Mouse (Mus musculus) adipocyte (in vitro differentiated cells): ENCODE measurements around the gene Cep162.

Source experiments
- DNase-seq: peaks from one replicate; pipeline ENCODE4 v3.0.0-alpha.2; 2016; ENCODE audit warnings: low spot score

Cep162 gene

DNA sequence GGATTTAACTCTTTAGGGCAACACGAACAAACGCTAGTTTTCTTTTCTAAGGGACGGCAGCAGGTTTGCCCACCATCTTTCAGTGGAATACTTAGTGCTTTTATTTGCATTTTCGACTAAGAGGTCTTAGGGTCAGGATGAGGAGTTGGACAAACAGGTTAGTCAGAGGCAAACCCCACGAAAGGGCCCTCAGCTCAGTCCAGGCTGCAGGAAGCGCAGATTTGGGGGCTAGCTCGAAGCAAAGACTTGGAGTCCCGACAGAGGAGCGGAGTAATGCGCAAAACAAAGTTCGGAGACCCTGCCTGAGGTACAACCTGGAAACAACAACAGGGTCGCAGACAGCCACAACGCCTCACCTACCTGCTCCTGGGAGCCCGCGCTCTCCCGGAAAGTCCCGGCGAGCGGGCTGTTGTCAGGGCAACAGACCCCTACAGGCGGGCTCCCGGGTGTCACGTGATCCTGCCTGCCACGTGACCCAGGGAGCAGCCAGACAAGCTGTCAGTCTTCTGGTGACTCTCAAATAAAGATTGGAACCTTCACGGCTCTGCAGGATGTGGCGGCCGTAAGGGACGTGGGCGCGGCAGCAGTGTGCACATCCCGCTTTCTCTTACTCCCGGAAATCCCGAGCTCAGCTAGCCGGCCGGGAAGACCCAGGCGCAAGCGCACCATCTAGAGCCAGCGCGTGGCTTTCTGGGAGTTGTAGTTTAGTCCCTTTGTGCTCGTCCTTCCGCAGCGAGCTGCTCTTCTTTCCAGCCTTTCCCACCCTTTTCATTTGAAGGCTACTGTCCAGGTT lies at the start of gene Cep162:
TSS of gene Cep162 (minus strand) at position 634 of the 793 bp plus-strand sequence.
- peak; percentile 88 for DNase-seq

DNA sequence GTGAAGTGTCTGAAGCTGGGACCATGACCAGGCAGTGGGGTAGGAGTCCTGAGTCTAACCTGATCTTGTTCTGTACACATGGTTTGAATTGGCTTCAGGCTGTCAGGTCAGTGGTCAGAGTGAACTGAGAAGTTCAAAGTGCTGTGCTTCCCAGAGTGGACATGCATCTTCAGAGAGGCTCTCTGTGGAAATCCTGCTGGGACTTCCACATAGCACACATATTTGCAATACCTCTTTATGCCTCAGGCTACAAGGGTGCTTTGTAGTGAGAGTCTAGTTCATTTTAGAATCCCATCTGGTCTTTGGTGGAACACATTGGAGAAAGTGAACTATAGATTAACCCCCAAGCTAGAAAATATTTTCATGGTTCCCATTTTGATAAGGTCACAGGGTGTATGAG lies 47.9 kb upstream of the Cep162 start:
- no peak for DNase-seq

DNA sequence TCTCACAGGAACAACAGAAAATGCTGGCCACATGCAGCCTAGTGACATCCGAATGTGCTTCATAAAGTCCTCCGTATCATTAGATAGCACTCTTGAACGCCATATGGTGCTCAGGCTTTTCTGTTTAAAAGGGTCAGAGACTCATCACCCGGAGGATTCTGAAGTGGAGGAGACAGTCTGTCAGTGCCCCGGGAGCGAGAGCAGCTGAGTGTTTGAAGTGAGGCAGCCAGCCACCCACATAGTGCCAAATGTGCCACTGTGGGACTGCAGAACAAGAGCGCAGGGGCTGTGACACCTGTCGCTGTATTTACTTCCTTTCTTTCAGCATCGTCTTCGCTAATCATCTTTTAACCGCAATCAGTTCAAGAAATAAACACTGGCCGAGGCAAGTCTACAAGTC lies 43.6 kb upstream of the Cep162 start:
- no peak for DNase-seq

DNA sequence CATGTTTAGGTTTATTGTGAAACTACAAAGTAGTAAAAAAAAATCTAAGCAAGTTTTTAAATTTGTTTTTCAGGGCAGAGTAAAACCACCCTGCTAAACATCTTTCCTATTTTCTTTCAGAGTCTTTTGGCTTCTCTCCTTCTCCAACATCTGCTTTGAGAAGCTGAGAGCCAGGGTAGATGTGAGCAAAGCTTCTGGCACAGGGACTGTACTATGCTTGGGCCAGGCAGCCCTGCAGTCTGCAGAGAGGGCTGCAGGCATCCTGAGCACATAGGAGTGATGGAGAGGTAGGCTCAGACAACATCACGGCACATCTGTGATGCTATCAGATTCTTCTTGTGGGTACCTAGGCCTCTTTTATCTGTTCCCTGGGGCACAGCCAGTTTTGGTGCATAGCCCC lies 42.2 kb upstream of the Cep162 start:
- no peak for DNase-seq

DNA sequence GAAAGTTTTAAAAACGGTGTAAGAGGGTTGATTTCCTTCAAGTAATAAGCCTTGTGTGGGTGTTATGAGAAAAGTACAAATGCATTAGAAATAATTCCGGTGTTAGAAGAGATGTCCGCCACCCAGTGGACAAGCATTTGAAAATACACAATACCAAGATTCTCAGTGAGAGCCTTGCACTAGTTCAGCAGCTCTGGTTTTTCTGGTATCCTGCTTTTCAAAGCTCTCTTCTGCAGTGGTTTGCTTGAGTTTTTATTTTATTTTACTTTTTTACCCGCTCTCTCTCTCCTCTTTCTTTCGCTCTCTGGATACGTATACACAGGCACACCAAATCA lies 327 bp upstream of the Cep162 start:
- no peak for DNase-seq

DNA sequence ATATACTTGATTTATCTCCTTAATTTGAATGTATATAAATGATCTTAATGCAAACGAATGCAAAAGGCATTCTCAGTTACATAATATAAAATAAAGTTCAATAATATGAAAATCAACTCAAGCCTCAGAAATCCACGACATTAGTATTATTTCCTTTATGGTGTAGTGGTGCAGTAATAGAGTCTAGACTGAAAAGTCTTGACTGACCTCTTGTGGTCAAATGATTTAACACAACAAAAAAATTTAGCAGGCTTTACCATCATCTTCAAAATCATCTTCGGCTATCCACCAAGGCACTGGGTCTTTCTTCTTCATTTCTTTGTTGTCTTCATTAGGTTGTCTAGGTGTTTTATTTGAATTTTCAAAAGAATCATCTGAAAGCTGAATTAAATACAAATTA lies 7.2 kb downstream of the Cep162 start:
- DNase-seq: peak; percentile 33

DNA sequence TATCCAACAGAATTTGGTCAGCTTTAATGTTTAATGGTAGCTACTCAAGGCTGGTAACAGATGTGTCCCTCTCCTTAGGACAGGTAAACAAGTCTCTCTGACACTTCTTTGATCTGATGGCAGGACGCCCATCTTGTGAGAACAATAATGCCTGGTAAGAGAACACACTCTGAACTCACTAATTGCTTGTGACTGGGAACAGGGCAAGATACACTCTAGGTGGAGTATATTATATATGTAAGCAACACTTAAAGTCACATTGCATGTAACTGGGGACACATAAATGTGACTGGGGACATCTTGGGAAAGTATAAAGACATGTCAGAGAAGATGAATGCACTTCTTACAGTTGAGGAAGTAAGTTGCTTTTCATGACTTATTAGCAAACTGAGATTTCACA lies 7.7 kb downstream of the Cep162 start:
- no peak for DNase-seq

DNA sequence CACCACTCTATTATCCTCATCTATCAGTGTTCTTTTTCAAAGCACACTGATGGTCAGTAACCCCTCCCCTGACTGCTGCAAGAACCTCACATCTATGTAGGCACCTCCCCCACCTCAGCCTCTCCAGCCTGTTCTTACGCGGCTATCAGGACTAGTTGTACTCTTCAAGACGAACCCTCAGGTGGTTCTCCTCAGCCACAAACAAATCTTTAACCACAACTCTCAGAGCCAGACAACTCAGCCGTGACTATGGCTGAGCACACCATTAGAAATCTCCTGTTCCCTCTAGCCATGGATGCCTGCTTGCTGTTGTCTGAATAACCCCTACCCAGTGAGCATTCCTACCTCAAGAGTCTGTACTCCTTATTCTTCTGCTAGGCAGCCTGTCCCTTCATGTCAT lies 42.1 kb downstream of the Cep162 start:
- DNase-seq: no peak

DNA sequence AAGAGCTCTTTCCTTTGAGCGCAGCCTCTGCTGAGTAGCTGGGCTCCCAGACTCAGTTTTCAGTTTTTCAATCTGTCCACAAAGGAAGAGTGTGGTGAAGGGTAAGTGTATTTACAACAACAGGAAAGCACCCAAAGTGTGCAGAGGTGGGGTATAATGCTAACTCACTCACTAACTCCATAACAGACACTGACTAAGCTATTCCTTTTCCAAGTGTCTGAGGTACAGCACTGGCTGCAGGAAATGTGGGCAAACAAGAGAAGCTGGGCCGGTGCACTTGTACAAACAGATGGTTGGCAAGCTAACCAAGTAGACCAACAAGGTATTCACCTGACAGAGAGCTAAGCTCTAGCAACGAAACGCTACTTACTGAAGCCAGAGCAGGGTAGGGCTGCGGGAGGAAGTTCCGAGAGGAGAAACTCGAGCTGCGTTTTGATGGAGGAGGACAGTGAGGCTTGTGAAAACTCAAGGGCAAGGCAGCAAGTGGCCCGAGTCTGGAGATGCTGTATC lies 44.5 kb downstream of the Cep162 start:
- DNase-seq: no peak

DNA sequence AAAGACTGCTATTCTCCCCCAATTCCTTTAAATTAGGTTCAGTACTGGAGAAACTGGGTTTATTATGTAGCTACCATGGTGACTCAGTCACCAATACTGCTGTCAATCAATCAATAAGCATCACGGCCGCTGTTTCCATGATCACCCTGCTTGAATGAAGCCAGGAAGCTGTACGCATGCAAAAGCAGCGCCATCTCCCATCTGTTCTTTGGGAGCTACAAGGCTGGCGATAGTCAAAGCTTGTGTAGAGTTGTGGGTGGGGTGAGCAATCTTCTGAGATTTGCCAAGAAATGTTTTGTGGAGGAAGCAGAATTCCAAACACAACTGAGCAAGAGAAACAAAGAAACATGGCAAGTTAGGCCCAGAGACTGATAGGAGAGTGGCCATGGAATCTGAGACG lies 52.9 kb downstream of the Cep162 start:
- no peak for DNase-seq

DNA sequence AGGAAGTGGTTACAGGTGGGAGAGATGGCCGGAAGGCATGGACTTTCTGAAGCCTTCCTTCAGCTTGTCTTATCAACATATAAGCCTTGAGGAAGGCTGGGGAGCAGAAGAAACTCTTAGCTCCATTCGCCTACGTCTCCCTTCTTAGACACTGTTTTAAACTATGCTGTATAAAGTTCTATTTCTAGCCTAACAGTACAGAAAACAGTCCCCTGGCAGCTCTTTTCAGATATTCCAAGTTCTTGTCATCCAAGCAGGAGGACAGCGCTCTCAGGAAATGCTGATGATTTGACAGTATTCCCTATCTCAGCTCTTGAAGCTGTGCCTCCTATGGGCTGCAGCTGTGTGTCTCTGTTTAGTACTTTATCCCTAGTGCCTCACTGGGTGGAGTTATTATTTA lies 54.4 kb downstream of the Cep162 start:
- no peak for DNase-seq

DNA sequence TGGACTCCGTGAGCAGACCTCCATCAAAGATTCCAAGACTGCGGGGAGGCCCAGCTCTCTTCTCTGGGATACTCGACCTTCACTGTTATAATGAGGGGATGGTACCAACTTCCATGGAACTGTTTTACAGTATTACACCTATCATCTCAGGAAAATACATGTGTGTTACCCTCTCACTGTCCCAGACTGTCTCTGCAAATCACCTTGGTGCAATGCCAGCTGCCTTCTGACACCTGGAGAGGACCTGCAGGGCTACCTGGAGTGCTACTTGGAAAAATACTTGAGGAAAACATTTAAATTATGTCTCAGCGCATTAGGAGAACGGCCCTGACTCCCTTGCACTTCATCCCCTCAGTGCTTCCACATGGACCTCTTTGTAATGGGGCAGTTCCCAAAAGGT lies 54.9 kb downstream of the Cep162 start:
- no peak for DNase-seq

DNA sequence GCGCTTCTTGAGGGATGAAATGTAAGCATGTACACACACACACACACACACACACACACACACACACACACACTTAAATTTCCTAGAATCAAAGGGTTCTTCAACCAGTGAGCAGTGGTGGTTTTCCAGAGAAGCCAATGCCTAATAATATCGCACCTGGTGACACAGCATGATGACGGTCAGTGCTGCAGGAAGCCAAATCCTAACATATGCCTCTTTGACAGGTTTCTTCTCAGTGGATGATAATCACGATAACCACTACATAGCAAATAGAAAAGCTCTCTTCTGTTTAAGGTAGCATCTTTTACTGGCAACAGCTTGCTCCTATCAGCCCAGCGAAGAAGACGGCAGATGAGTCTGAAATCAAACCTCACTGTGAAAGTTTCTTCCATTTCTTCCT lies 57.3 kb downstream of the Cep162 start:
- no peak for DNase-seq

DNA sequence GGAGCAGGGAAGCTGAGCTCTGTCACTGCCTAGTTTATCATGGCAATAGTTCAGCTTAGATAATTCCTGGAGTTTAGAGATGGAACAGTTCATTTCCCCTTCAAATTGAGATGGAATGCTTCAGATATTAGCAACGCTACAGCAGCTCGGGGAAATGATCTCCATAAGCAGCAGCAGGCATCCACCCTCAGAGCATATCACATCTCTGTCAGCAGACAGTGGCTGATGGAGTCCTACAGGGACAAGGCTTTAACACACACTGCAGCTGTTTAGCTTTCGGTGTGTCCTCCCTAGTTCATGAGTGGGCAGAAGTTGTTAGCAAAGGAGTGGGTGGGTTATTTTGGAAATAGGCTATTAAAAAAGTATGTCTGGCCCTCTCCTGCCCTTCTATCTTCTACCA lies 58.1 kb downstream of the Cep162 start:
- no peak for DNase-seq

DNA sequence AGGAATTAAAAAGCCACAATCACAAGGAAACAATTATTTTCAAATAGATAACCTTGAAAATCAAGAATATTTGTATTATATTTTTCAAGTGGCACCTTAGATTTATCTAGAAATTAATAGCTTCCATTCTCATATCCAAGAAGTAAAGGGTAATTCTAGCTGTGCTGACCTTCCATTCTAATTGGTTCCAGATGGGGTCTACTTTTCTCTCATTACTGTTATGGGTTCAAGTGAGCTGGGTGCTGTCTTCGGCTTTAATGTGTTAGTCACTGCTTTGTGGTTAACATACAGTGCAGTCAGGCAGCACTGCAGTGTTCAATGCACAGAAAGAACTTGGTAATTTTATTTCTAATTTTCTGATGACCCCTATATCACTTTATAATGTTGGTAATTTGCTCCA lies 61.6 kb downstream of the Cep162 start:
- DNase-seq: no peak

DNA sequence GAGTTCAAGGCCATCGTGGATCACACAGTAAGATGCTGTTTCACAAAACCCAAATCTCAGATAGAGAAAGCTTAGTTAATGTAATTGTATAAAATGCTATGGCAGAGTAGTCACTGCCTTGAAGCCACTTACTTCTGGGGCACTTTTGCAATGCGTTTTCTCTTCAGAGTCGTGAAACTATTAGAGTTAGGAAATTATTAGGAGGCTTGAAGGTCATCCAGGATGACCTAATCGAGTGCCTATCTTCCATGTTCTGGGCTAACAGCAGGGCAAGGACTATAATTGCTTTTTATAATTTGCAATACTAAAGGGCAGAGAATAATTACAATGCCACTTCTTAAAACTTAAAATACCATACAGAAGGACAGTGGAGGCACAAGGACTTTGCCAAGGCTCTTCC lies 68.0 kb downstream of the Cep162 start:
- DNase-seq: no peak

DNA sequence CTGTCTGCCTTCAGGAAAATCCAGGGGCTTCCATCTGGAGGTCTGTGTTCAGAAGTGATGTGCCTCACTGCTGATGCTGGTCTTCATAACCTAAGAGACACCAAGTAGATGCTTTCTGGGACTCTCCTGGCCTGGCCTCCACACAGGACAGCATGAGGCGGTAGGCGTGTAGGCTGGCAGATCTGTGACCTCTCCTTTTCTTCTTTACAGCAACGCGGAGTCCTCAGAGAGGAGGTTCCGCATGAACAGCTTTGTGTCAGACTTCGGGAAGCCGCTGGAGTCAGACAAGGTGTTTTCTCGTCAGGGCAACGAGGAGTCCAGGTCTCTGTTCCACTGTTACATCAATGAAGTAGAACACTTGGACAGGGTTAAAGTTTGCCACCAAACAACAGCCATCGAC lies 73.1 kb downstream of the Cep162 start:
- no peak for DNase-seq

DNA sequence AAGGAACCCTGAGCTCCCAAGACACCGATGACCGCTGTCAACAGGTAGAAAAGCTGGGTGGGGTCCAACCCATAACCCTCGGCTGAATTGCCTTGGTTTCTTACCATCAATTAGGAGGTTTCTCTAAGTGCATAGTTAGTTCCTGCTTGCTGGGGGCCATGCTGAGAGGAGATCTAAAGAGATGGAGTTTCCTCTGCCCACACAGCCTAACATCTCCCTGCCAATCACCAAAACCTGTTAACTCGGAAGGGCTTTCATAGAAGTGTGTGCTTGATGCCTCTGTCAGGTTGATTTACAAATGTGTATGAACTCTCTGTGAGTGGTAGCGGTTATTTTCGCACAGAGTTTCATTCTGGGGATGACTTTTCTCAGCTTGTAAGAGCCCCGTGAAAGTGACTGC lies 76.8 kb downstream of the Cep162 start:
- DNase-seq: no peak

DNA sequence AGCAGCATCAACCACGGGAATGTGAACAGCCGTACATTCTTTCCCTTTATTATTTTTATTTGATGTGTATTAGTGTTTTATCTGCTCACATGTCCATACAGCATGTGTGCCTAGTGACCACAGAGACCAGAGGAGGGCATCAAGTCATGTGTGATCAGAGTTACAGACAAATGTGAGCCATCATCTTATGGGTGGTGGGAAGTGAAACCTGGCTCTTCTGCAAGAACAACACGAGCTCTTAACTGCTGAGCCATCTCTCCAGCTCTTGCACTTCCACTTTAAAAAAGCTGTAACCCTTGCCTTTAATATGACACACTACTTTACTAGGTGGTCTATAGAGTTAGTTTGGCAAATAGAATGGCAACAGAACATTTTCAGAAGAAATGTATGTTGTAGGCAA lies 83.8 kb downstream of the Cep162 start:
- no peak for DNase-seq

DNA sequence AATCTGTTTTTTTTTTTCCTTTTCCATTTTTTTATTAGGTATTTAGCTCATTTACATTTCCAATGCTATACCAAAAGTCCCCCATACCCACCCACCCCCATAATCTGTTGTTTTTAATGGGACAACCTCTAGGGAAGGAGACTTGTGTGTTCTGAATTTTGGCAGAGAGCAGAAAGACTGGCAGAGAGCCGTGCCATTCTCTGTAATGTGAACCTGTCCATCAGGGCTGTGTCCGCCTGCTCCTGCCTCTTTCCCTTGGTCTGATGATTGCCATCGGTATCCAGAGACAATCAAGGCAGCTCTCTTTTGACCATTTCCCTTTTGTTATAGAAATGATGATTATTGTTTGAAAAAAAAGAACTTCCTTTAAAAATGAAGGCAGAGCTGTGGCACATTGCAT lies 84.4 kb downstream of the Cep162 start:
- DNase-seq: no peak

DNA sequence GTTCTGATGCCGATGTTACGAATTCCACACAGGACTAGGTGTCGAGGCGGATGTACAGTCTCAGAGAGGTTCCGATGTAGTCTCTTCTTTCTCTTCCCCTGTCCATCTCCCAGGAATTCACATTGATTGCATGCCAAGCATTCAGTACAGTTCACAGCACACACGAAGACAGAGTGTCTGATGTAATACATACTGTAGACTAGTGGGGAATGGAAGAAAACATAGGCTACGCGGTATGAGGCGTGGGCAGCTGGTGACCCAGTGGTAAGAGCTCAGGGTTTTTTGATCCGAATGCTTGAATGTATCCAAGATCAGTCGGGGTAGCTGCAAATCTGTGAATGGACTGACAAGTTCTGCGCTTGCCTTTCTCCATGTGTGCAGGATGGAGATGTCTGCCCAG lies 86.2 kb downstream of the Cep162 start:
- no peak for DNase-seq

DNA sequence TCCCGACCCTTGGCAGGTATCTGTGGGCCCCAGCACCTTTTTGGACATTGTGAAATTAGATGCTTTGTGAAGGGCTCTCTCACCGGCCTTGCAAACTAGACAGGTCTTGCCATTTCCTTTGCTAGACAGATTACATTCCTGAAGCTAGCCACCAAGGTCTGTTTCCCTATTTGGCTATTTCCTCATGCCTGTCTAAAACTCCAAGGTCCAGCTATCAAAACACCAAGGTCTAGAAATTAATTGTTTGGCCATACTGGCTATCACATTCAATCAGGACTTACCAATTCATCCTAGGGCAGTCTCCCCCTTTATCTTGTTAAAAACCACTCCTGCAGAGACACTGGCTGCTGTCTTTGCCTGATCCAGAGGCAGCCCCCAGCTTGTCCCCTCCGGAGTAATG lies 87.3 kb downstream of the Cep162 start:
- DNase-seq: no peak

DNA sequence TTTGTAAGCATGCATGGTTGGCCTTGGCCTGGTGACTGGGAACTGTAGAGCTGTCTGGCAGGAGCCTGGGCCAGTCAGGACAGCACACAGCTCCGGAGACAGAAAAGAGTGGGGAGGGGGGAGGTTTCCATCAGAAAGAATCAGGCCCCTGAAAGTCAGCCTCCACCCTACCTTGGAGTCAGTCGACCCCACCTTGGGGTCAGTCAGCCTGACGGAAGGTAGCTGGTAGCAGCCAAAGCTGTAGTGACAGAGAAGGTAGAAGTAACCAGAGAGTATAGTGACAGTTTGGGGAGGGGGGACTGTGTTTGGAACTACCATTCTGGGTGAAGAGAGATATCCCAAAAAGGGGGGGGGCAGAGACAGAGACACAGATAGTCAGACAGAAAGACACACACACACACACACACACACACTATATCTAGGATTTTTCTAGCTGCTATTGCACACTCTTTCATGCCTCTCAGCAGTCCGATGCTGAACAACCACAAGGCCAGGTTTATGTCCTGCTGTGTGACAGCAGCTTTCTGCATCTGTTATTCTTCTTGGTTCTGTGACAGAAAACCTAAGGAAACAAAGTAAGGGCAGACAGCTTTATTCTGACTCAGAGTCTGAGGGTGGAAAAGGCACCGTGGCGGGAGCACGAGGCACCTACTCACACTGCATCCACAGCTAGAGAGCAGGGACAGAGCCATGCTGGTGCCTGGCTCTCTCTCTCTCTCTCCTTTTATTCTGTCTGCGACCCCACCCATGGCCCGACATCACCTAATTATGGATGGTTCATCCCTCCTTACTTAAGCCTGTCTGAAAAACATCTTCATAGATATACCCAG lies 88.1 kb downstream of the Cep162 start:
- no peak for DNase-seq

DNA sequence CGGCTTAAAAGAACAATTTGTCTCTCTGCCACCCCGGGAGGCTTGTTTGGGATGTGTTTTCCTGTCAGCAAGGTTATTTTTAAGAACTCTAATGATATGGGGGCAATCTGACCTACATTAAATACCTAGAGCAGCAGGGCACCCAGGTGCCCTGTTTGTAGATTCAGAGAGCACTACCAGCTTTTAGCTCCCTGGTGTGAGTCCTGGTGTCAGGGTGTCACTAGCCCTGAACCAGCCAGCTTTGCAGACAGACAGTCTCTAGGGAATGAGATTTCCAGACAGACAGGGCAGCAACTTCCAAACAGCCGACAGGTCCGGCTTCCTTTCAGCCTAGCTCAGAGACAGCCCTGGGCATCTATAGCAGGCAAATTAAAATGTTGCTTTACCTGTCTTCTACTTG lies 92.8 kb downstream of the Cep162 start:
- DNase-seq: no peak
